Mouse (Mus musculus): ENCODE measurements around the gene Tbx10. TPM values are rescaled to one million over a fixed set of nuclear protein-coding genes. Genes with fewer than 3 reads are reported as not detected.
A peak's percentile ranks its signal among the peaks of the same experiment; 100 is the strongest.

Gene Tbx10
- polyA plus RNA-seq, 1 experiment from 2014 or later, result not detected

- Histone ChIP-seq H3K4me3 (ENCODE audit: low read depth, low read length) (no peak overlapping the region), H3K9me3 (replicated peaks; ENCODE audit: control insufficient read depth, low read length) (no peaks in the 10 kb centered on the region), H3K27me3 (ENCODE audit: control insufficient read depth, insufficient read depth, low read length) (no peaks in the 10 kb centered on the region), H3K27ac (replicated peaks; ENCODE audit: low read depth, low read length) (no peak overlapping the region), H3K4me2 (ENCODE audit: low read depth, low read length) (no peak overlapping the region), H3K36me3 (replicated peaks; ENCODE audit: control insufficient read depth, insufficient read depth, low read depth, low read length) (peaks cover 6% of the 10 kb centered on the region), H3K9ac (replicated peaks; ENCODE audit: low read length) (no peak overlapping the region), H3K4me1 (ENCODE audit: control insufficient read depth, insufficient read depth, low read length) (no peaks in the 10 kb centered on the region; the same call in 1 of the 2 replicates)
- 94% methylated on average over 5 of the region's 5 CpGs for WGBS
- DNase-seq (ENCODE audit: low spot score) (no peak), ATAC-seq (replicated peaks; ENCODE audit: insufficient number of reproducible peaks, low FRiP score, low TSS enrichment, low read depth) (no peak)
These were observed 18.5 kb downstream of the Tbx10 start for GRCm38 (mm10) chr19:4011086-4011485.

- Histone ChIP-seq H3K9me3 (replicated peaks; ENCODE audit: control insufficient read depth, low read length) (no peaks in the 10 kb centered on the region), H3K27me3 (ENCODE audit: control insufficient read depth, insufficient read depth, low read length) (no peaks in the 10 kb centered on the region), H3K36me3 (replicated peaks; ENCODE audit: control insufficient read depth, insufficient read depth, low read depth, low read length) (peaks cover 3% of the 10 kb centered on the region), H3K4me3 (ENCODE audit: low read depth, low read length) (peak within 1 kb of the TSS; percentile 76), H3K9ac (replicated peaks; ENCODE audit: low read length) (peak within 1 kb of the TSS; percentile 69), H3K4me2 (ENCODE audit: low read depth, low read length) (peak within 1 kb of the TSS; percentile 52), H3K27ac (replicated peaks; ENCODE audit: low read depth, low read length) (no peak within 1 kb of the TSS), H3K4me1 (ENCODE audit: control insufficient read depth, insufficient read depth, low read length) (no peaks in the 10 kb centered on the region; the same call in 1 of the 2 replicates)
- under 1% methylated on average over 45 of the region's 45 CpGs for WGBS
- ATAC-seq (replicated peaks; ENCODE audit: insufficient number of reproducible peaks, low FRiP score, low TSS enrichment, low read depth) (peak; percentile 98), DNase-seq (ENCODE audit: low spot score) (peak; percentile 100)
These were observed 20.0 kb downstream of the Tbx10 start, which contains the start of gene Ndufv1 for GRCm38 (mm10) chr19:4012432-4013022. Gene Ndufv1 (minus strand): TSS chr19:4012806.

GRCm38 (mm10) chr19:4013066-4013465, 20.5 kb downstream of the Tbx10 start:
- Histone ChIP-seq H3K4me1 (ENCODE audit: control insufficient read depth, insufficient read depth, low read length) (no peaks in the 10 kb centered on the region; the same call in 1 of the 2 replicates), H3K4me3 (ENCODE audit: low read depth, low read length) (peak overlapping the region; percentile 76), H3K27me3 (ENCODE audit: control insufficient read depth, insufficient read depth, low read length) (no peaks in the 10 kb centered on the region), H3K27ac (replicated peaks; ENCODE audit: low read depth, low read length) (no peak overlapping the region), H3K9me3 (replicated peaks; ENCODE audit: control insufficient read depth, low read length) (no peaks in the 10 kb centered on the region), H3K36me3 (replicated peaks; ENCODE audit: control insufficient read depth, insufficient read depth, low read depth, low read length) (peaks cover 3% of the 10 kb centered on the region), H3K4me2 (ENCODE audit: low read depth, low read length) (peak overlapping the region; percentile 43), H3K9ac (replicated peaks; ENCODE audit: low read length) (peak overlapping the region; percentile 58)
- DNase-seq (ENCODE audit: low spot score) (peak; percentile 6), ATAC-seq (replicated peaks; ENCODE audit: insufficient number of reproducible peaks, low FRiP score, low TSS enrichment, low read depth) (peak; percentile 30)
- 17% methylated on average over 9 of the region's 9 CpGs for WGBS

GRCm38 (mm10) chr19:4014802-4015201, 22.2 kb downstream of the Tbx10 start:
- no peak overlapping the region for H3K4me2 ChIP-seq (ENCODE audit: low read depth, low read length)
- no peak overlapping the region for H3K27ac ChIP-seq (replicated peaks; ENCODE audit: low read depth, low read length)
- peaks cover under 1% of the 10 kb centered on the region for H3K36me3 ChIP-seq (replicated peaks; ENCODE audit: control insufficient read depth, insufficient read depth, low read depth, low read length)
- H3K9me3 ChIP-seq (replicated peaks; ENCODE audit: control insufficient read depth, low read length), result no peaks in the 10 kb centered on the region
- H3K27me3 ChIP-seq (ENCODE audit: control insufficient read depth, insufficient read depth, low read length), result no peaks in the 10 kb centered on the region
- H3K4me3 ChIP-seq (ENCODE audit: low read depth, low read length), result no peak overlapping the region
- no peaks in the 10 kb centered on the region; the same call in 1 of the 2 replicates for H3K4me1 ChIP-seq (ENCODE audit: control insufficient read depth, insufficient read depth, low read length)
- H3K9ac ChIP-seq (replicated peaks; ENCODE audit: low read length), result no peak overlapping the region
- no peak for DNase-seq (ENCODE audit: low spot score)
- ATAC-seq (replicated peaks; ENCODE audit: insufficient number of reproducible peaks, low FRiP score, low TSS enrichment, low read depth), result no peak

GRCm38 (mm10) chr19:4015635-4016034, 23.1 kb downstream of the Tbx10 start:
- Histone ChIP-seq H3K4me2 (ENCODE audit: low read depth, low read length) (no peak overlapping the region), H3K9ac (replicated peaks; ENCODE audit: low read length) (no peak overlapping the region), H3K4me3 (ENCODE audit: low read depth, low read length) (no peak overlapping the region), H3K36me3 (replicated peaks; ENCODE audit: control insufficient read depth, insufficient read depth, low read depth, low read length) (no peaks in the 10 kb centered on the region), H3K4me1 (ENCODE audit: control insufficient read depth, insufficient read depth, low read length) (no peaks in the 10 kb centered on the region; the same call in 1 of the 2 replicates), H3K27me3 (ENCODE audit: control insufficient read depth, insufficient read depth, low read length) (no peaks in the 10 kb centered on the region), H3K27ac (replicated peaks; ENCODE audit: low read depth, low read length) (no peak overlapping the region), H3K9me3 (replicated peaks; ENCODE audit: control insufficient read depth, low read length) (no peaks in the 10 kb centered on the region)
- 48% methylated on average over 5 of the region's 5 CpGs for WGBS
- ATAC-seq (replicated peaks; ENCODE audit: insufficient number of reproducible peaks, low FRiP score, low TSS enrichment, low read depth) (no peak), DNase-seq (ENCODE audit: low spot score) (no peak)

- no peaks in the 10 kb centered on the region for H3K36me3 ChIP-seq (replicated peaks; ENCODE audit: control insufficient read depth, insufficient read depth, low read depth, low read length)
- WGBS, result 61% methylated on average over 10 of the region's 10 CpGs
- H3K4me2 ChIP-seq (ENCODE audit: low read depth, low read length), result no peak overlapping the region
- H3K27me3 ChIP-seq (ENCODE audit: control insufficient read depth, insufficient read depth, low read length), result no peaks in the 10 kb centered on the region
- ATAC-seq (replicated peaks; ENCODE audit: insufficient number of reproducible peaks, low FRiP score, low TSS enrichment, low read depth) (no peak), DNase-seq (ENCODE audit: low spot score) (no peak)
- H3K9me3 ChIP-seq (replicated peaks; ENCODE audit: control insufficient read depth, low read length), result no peaks in the 10 kb centered on the region
- H3K4me3 ChIP-seq (ENCODE audit: low read depth, low read length), result no peak overlapping the region
- no peaks in the 10 kb centered on the region for H3K4me1 ChIP-seq (ENCODE audit: control insufficient read depth, insufficient read depth, low read length)
- H3K27ac ChIP-seq (replicated peaks; ENCODE audit: low read depth, low read length), result no peak overlapping the region
- no peak overlapping the region for H3K9ac ChIP-seq (replicated peaks; ENCODE audit: low read length)
These were observed 25.5 kb downstream of the Tbx10 start for GRCm38 (mm10) chr19:4017921-4018587.

- 35% methylated on average over 18 of the region's 18 CpGs for WGBS
- H3K9me3 ChIP-seq (replicated peaks; ENCODE audit: control insufficient read depth, low read length), result no peaks in the 10 kb centered on the region
- no peaks in the 10 kb centered on the region for H3K4me1 ChIP-seq (ENCODE audit: control insufficient read depth, insufficient read depth, low read length)
- DNase-seq (ENCODE audit: low spot score) (peak; percentile 78), ATAC-seq (replicated peaks; ENCODE audit: insufficient number of reproducible peaks, low FRiP score, low TSS enrichment, low read depth) (0 out of 2 replicates have a peak, but pooled peaks have one; percentile 56)
- H3K36me3 ChIP-seq (replicated peaks; ENCODE audit: control insufficient read depth, insufficient read depth, low read depth, low read length), result no peaks in the 10 kb centered on the region
- no peak overlapping the region for H3K27ac ChIP-seq (replicated peaks; ENCODE audit: low read depth, low read length)
- H3K9ac ChIP-seq (replicated peaks; ENCODE audit: low read length), result no peak overlapping the region
- H3K4me3 ChIP-seq (ENCODE audit: low read depth, low read length), result no peak overlapping the region
- H3K4me2 ChIP-seq (ENCODE audit: low read depth, low read length), result no peak overlapping the region
- no peaks in the 10 kb centered on the region for H3K27me3 ChIP-seq (ENCODE audit: control insufficient read depth, insufficient read depth, low read length)
These were observed 26.4 kb downstream of the Tbx10 start for GRCm38 (mm10) chr19:4018743-4019583.
